Mouse (Mus musculus): ENCODE data around the gene Fgd3. TPM values are rescaled to one million over a fixed set of nuclear protein-coding genes. Genes with fewer than 3 reads are reported as not detected.

Gene Fgd3
- polyA plus RNA-seq, 1 experiment = 22.0 TPM

GRCm38 (mm10) chr13:49328101-49328500, 8.0 kb upstream of the Fgd3 start:
- no peak for DNase-seq (ENCODE audit: low read depth in 1 of 2, low spot score in 2 of 2)

GRCm38 (mm10) chr13:49326246-49327206, 6.4 kb upstream of the Fgd3 start:
- 33% methylated on average over 6 of the region's 6 CpGs for WGBS
- no peak overlapping the region for H3K4me3 ChIP-seq (ENCODE audit: extremely low read depth, insufficient read depth, insufficient read length)
- H3K27me3 ChIP-seq (ENCODE audit: control insufficient read depth, insufficient read depth, low read length) = no peaks in the 10 kb centered on the region
- TF ChIP-seq POLR2A (IDR thresholded peaks at IDR 0.05; ENCODE audit: low read depth, low read length) (no peak), CTCF (IDR thresholded peaks at IDR 0.05; ENCODE audit: extremely low read depth, insufficient read depth, insufficient read length, insufficient replicate concordance) (no peak)
- H3K36me3 ChIP-seq (ENCODE audit: control insufficient read depth, insufficient read depth, low read length) = no peaks in the 10 kb centered on the region
- no peaks in the 10 kb centered on the region; the same call in 1 of the 2 replicates for H3K4me1 ChIP-seq (ENCODE audit: control insufficient read depth, insufficient read depth, insufficient read length)
- no peak overlapping the region for H3K27ac ChIP-seq (ENCODE audit: insufficient read depth, low read length)
- peak; percentile 56 to 67 for DNase-seq (ENCODE audit: low read depth in 1 of 2, low spot score in 2 of 2)

More at GRCm38 (mm10) chr13:49328101-49328500, 8.0 kb upstream of the Fgd3 start:
- H3K4me1 ChIP-seq (ENCODE audit: control insufficient read depth, insufficient read depth, insufficient read length) = no peaks in the 10 kb centered on the region; the same call in 1 of the 2 replicates
- no peak overlapping the region for H3K27ac ChIP-seq (ENCODE audit: insufficient read depth, low read length)
- H3K4me3 ChIP-seq (ENCODE audit: extremely low read depth, insufficient read depth, insufficient read length) = no peak overlapping the region
- no peak for TF ChIP-seq CTCF (IDR thresholded peaks at IDR 0.05; ENCODE audit: extremely low read depth, insufficient read depth, insufficient read length, insufficient replicate concordance)
- TF ChIP-seq POLR2A (IDR thresholded peaks at IDR 0.05; ENCODE audit: low read depth, low read length) = no peak
- no peaks in the 10 kb centered on the region for H3K36me3 ChIP-seq (ENCODE audit: control insufficient read depth, insufficient read depth, low read length)
- WGBS = 87% methylated on average over 4 of the region's 4 CpGs
- no peaks in the 10 kb centered on the region for H3K27me3 ChIP-seq (ENCODE audit: control insufficient read depth, insufficient read depth, low read length)

GRCm38 (mm10) chr13:49324871-49325270, 4.8 kb upstream of the Fgd3 start:
- no peak for DNase-seq (ENCODE audit: low read depth in 1 of 2, low spot score in 2 of 2)
- 90% methylated on average over 5 of the region's 5 CpGs for WGBS
- TF ChIP-seq CTCF (IDR thresholded peaks at IDR 0.05; ENCODE audit: extremely low read depth, insufficient read depth, insufficient read length, insufficient replicate concordance) = no peak
- no peaks in the 10 kb centered on the region for H3K36me3 ChIP-seq (ENCODE audit: control insufficient read depth, insufficient read depth, low read length)
- H3K27ac ChIP-seq (ENCODE audit: insufficient read depth, low read length) = no peak overlapping the region
- H3K4me3 ChIP-seq (ENCODE audit: extremely low read depth, insufficient read depth, insufficient read length) = no peak overlapping the region
- H3K27me3 ChIP-seq (ENCODE audit: control insufficient read depth, insufficient read depth, low read length) = no peaks in the 10 kb centered on the region
- H3K4me1 ChIP-seq (ENCODE audit: control insufficient read depth, insufficient read depth, insufficient read length) = no peaks in the 10 kb centered on the region; the same call in 1 of the 2 replicates

GRCm38 (mm10) chr13:49322739-49323138, 2.6 kb upstream of the Fgd3 start:
- no peaks in the 10 kb centered on the region for H3K27me3 ChIP-seq (ENCODE audit: control insufficient read depth, insufficient read depth, low read length)
- H3K4me3 ChIP-seq (ENCODE audit: extremely low read depth, insufficient read depth, insufficient read length) = no peak overlapping the region
- no peaks in the 10 kb centered on the region for H3K36me3 ChIP-seq (ENCODE audit: control insufficient read depth, insufficient read depth, low read length)
- 84% methylated on average over 5 of the region's 5 CpGs for WGBS
- no peaks in the 10 kb centered on the region; the same call in 1 of the 2 replicates for H3K4me1 ChIP-seq (ENCODE audit: control insufficient read depth, insufficient read depth, insufficient read length)
- H3K27ac ChIP-seq (ENCODE audit: insufficient read depth, low read length) = no peak overlapping the region
- no peak for DNase-seq (ENCODE audit: low read depth in 1 of 2, low spot score in 2 of 2)
- TF ChIP-seq CTCF (IDR thresholded peaks at IDR 0.05; ENCODE audit: extremely low read depth, insufficient read depth, insufficient read length, insufficient replicate concordance) = no peak
- TF ChIP-seq POLR2A (IDR thresholded peaks at IDR 0.05; ENCODE audit: low read depth, low read length) = no peak

- TF ChIP-seq CTCF (IDR thresholded peaks at IDR 0.05; ENCODE audit: extremely low read depth, insufficient read depth, insufficient read length, insufficient replicate concordance) = no peak
- no peak for TF ChIP-seq POLR2A (IDR thresholded peaks at IDR 0.05; ENCODE audit: low read depth, low read length)
- H3K4me3 ChIP-seq (ENCODE audit: extremely low read depth, insufficient read depth, insufficient read length) = no peak overlapping the region
- H3K27me3 ChIP-seq (ENCODE audit: control insufficient read depth, insufficient read depth, low read length) = no peaks in the 10 kb centered on the region
- no peaks in the 10 kb centered on the region for H3K36me3 ChIP-seq (ENCODE audit: control insufficient read depth, insufficient read depth, low read length)
- H3K27ac ChIP-seq (ENCODE audit: insufficient read depth, low read length) = no peak overlapping the region
- no peaks in the 10 kb centered on the region; the same call in 1 of the 2 replicates for H3K4me1 ChIP-seq (ENCODE audit: control insufficient read depth, insufficient read depth, insufficient read length)
- DNase-seq (ENCODE audit: low read depth in 1 of 2, low spot score in 2 of 2) = no peak
- 39% methylated on average over 5 of the region's 5 CpGs for WGBS
These were observed 2.1 kb upstream of the Fgd3 start for GRCm38 (mm10) chr13:49322169-49322568.

- no peaks in the 10 kb centered on the region for H3K27me3 ChIP-seq (ENCODE audit: control insufficient read depth, insufficient read depth, low read length)
- H3K4me3 ChIP-seq (ENCODE audit: extremely low read depth, insufficient read depth, insufficient read length) = no peak overlapping the region
- H3K36me3 ChIP-seq (ENCODE audit: control insufficient read depth, insufficient read depth, low read length) = no peaks in the 10 kb centered on the region
- H3K4me1 ChIP-seq (ENCODE audit: control insufficient read depth, insufficient read depth, insufficient read length) = no peaks in the 10 kb centered on the region
- no peak overlapping the region for H3K27ac ChIP-seq (ENCODE audit: insufficient read depth, low read length)
- no peak for TF ChIP-seq CTCF (IDR thresholded peaks at IDR 0.05; ENCODE audit: extremely low read depth, insufficient read depth, insufficient read length, insufficient replicate concordance)
- no peak for TF ChIP-seq POLR2A (IDR thresholded peaks at IDR 0.05; ENCODE audit: low read depth, low read length)
- DNase-seq (ENCODE audit: low read depth in 1 of 2, low spot score in 2 of 2) = no peak
- 35% methylated on average over 3 of the region's 3 CpGs for WGBS
These were observed 1.3 kb upstream of the Fgd3 start for GRCm38 (mm10) chr13:49321452-49321851.

- Histone ChIP-seq H3K4me1 (ENCODE audit: control insufficient read depth, insufficient read depth, insufficient read length) (no peaks in the 10 kb centered on the region), H3K27me3 (ENCODE audit: control insufficient read depth, insufficient read depth, low read length) (no peaks in the 10 kb centered on the region), H3K27ac (ENCODE audit: insufficient read depth, low read length) (no peak overlapping the region), H3K36me3 (ENCODE audit: control insufficient read depth, insufficient read depth, low read length) (no peaks in the 10 kb centered on the region), H3K4me3 (ENCODE audit: extremely low read depth, insufficient read depth, insufficient read length) (no peak overlapping the region)
- no peak for DNase-seq (ENCODE audit: low read depth in 1 of 2, low spot score in 2 of 2)
- no peak for TF ChIP-seq POLR2A (IDR thresholded peaks at IDR 0.05; ENCODE audit: low read depth, low read length)
- no peak for TF ChIP-seq CTCF (IDR thresholded peaks at IDR 0.05; ENCODE audit: extremely low read depth, insufficient read depth, insufficient read length, insufficient replicate concordance)
- 82% methylated on average over 1 of the region's 1 CpGs for WGBS
These were observed 403 bp upstream of the Fgd3 start for GRCm38 (mm10) chr13:49320514-49320913.

Data from spleen, adult 2 months (tissue).